Mouse (Mus musculus): ENCODE measurements around the gene Kat2b.
"Not testable (repeated sequence)": the region's sequence is repeated elsewhere in the genome, so short reads cannot be mapped to it uniquely, and the experiment has no call there.

The Kat2b gene

DNA sequence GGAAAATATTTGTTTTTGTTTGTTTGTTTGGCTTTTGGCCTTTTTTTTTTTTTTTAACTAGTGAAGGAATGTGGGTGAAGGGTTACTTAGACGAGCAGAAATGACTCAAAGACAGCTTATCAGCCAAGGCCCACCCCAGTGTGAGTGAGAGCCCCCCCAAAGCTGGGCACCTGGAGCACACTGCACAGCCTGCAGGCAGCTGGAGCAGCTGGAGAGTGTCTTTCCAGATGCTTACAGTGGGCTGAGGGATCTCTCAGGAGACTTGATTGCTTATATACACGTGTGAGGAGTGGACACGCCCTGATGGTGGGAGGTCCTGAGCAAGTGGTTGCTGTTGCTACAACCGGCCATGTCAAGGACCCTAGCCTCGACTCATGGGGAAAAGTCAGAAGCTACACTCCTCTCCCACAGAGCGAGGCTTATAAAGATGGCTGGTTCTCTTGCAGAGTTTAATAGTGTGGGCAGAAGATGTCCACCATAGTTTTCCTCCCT is 89.8 kb downstream of the Kat2b start:
- in situ Hi-C loops (cut with MboI, MseI) = no loop called here

DNA sequence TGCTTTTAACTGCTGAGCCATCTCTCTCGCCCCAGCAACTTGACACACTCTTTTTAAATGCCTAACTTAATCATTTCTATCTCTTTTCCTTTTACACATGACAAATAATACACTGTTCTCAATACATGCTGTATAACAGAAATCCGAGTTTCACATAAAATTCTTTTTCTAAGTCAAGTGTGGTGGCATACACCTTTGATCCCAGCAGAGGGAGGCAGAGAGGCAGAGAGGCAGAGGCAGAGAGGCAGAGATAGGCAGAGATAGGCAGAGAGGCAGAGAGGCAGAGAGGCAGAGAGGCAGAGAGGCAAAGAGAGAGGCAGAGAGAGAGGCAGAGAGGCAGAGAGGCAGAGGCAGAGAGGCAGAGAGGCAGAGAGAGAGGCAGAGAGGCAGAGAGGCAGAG is 90.7 kb downstream of the Kat2b start:
- in situ Hi-C loops (cut with MboI, MseI) = not testable (repeated sequence)

DNA sequence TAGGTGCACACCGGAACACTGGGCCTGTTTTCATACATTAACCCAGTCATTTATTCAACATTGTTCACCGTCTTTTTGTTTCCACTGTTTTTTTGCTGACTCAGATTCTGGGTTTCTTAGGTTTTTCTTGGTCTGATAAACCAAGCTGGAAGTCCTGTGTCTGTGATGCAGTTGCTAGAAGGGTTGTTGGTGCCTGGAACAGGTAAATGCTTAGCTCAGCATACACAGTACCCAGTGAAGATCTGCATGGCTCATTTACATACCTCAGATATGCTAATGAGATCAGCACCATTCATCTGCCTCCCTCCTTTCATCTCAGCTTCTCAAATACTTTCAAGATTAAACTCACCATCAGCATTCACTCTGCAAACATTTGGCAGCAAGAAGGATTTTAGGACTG is 92.0 kb downstream of the Kat2b start:
- in situ Hi-C loops (cut with MboI, MseI) = no loop called here

DNA sequence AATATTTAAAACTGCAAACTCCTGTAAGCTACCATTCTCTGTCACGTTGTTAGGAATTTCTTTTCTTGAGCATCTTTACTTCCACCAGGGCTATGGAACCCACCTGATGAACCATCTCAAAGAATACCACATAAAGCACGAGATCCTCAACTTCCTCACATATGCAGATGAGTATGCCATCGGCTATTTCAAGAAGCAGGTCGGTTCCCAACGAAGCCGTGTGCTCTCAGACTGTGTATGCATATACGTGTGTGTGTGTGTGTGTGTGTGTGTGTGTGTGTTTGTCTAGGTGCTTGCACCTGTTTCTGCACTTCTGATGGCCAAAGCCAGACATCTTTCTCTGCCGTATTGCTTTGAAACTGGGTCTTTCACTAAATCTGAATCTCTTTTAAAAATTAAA is 92.6 kb downstream of the Kat2b start:
- in situ Hi-C loops (cut with MboI, MseI) = no loop called here

DNA sequence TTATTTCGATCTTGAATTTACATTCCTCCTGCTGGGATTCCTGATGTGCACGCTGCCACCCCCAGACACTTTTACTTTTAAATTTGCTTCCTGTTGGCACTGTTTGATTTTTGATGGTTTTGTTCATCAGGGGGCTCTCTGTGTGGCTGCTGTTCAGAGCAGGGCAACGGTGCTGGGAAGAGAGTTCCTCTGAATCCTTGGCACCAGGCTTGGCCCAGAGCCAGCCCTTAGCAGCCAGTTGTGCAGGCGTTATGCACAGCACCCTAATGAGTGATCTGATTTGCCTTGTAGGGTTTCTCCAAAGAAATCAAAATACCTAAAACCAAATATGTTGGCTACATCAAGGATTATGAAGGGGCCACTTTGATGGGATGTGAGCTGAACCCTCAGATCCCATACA is 93.1 kb downstream of the Kat2b start:
- in situ Hi-C loops (cut with MboI, MseI) = no loop called here

DNA sequence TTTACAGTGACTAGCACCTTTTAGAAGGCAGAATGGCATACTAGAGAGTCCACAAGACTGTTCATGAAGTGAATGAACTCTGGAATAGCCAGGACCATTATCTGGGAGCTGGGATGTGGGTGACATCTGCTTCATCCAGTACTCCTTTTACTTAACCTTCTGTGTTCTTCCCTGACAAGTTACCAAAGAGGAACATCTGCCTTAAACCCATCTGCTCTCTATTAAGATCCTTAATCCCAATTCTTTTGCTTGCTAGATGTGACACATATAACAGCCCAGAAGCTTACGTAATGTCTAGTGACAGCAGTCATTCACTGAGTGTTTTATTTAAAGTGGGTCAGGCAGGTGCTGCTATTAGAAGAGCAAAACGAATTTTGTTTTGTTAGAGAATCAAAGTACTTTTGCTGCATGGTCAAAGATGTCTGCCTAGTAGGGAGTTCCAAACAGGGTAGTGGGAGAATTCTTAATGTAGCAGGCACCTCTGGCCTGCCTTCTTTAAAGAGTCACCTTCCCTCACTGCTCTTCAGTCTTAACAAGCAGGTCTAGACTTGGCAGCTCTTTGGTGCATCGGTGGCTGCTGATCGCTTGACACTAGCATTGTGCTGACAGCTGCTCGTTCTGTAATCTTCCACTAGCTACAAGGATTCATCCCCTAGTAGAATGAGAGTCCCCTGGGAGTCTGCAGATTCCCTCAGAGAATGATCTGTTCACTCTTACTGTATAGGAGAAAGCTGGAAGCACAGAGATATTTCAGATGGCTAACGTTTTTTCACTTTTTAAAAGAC is 94.6 kb downstream of the Kat2b start:
- in situ Hi-C loops (cut with MboI, MseI) = no loop called here

DNA sequence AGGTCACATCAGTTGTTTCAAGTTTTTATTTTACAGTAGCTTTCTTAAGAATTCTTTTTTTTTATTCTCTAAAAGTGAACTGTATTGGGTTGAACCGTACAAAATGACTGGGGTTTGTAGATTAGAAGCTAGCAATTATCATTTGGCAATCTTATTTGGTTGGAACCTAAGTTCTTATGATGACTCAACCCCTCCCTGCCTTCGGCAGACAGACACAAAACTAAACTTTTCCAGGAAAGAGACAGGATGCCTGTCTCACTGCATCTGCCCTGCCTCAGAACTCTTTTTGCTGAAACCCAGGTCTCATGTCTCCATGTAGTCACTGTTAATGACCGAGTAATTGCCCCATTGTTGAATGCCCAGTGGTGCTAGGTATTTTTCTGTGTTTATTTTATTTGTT is 97.6 kb downstream of the Kat2b start:
- in situ Hi-C loops (cut with MboI, MseI) = no loop called here

DNA sequence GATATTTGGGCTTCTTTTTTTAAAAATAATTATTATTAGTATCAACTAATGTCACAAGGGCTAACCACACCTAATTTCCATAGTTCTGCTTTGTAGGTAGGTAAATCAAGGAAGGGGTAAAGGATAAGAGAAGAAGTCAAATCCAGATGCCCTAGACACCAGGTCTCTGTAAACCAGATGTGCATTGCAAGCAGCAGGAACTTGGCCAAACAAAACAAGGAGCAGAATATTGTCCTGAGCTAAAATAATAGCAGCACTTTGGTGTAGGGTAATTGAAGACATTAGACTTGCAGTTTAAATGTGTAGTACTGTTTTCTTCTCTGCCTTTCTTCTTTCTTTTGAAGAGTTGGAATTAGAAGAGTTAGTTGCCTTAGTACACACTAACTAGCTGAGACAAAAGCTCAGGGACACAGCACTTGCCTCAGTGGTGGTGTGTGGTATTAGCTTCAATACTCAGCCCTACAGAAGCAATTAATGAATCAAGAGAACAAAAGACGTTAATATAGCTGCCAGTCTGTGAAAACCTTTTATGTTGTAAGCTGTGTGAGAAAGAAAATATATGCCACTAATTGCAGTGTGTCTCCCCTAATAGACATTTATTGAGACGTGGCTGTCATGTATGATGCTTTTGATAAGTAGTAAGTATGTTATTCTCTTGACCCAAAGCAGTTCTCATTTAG is 98.2 kb downstream of the Kat2b start:
- in situ Hi-C loops (cut with MboI, MseI) = no loop called here

DNA sequence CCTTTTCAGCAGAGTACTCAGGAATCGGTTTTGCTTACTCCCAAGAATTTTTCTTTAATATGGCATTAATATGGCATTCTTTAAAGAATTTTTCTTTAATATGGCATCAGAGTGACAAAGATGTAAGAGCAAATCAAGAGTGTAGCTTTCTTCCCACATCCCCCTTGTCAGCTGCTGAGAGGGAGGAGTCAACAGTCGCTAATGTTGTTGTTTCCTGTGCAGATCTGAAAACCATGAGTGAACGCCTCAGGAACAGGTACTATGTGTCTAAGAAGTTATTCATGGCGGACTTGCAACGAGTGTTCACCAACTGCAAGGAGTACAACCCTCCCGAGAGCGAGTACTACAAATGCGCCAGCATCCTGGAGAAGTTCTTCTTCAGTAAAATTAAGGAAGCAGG is 103.8 kb downstream of the Kat2b start:
- in situ Hi-C loops (cut with MboI, MseI) = loop anchor here in 1 of 2 experiments (10.0 kb wide), 1 partner anchor 1766 kb away; no protein-coding TSS in a partner anchor

DNA sequence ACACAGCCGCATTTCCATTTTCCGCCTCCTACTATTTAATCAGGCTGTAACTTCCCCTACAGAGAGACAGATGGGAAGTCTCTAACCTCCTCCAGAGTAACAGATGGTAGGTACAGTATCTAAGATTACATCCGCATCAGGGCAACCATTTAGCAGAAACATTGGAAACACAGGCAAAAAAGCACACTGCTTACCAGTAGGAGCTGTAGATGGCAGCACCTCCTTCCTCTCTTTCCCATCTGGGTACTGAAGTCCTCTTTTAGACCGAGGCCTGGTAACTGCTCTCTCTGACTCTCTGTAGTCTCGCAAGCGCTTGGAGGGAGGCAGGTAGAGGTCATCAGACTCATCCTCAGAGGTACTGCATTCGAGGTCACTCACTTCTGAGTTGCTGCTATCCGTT is 112.1 kb downstream of the Kat2b start:
- in situ Hi-C loops (cut with MboI, MseI) = loop anchor here (5.0 to 10.0 kb wide), 2 partner anchors 81 to 1774 kb away; no protein-coding TSS in a partner anchor

DNA sequence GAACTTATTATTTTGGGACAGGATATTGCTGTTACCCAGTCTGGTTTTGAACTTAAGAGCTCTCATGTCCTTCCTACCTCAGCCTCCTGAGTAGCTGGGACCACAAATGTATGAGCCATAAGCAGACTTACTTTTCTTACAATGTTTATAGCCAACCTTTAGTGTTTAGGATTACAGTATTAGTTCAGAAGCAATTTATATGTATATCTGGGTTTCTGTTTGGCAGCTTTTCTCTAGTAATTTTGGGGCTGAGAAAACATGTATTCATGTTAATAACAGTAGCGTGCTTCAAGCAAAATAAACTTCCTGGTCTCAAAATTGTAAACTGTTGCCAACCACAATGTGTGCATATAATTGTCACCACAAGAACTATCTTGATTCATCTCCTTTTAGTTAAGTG is 121.7 kb downstream of the Kat2b start:
- in situ Hi-C loops (cut with MboI, MseI) = loop anchor here (10.0 kb wide), 2 partner anchors 194 to 204 kb away; no protein-coding TSS in a partner anchor

DNA sequence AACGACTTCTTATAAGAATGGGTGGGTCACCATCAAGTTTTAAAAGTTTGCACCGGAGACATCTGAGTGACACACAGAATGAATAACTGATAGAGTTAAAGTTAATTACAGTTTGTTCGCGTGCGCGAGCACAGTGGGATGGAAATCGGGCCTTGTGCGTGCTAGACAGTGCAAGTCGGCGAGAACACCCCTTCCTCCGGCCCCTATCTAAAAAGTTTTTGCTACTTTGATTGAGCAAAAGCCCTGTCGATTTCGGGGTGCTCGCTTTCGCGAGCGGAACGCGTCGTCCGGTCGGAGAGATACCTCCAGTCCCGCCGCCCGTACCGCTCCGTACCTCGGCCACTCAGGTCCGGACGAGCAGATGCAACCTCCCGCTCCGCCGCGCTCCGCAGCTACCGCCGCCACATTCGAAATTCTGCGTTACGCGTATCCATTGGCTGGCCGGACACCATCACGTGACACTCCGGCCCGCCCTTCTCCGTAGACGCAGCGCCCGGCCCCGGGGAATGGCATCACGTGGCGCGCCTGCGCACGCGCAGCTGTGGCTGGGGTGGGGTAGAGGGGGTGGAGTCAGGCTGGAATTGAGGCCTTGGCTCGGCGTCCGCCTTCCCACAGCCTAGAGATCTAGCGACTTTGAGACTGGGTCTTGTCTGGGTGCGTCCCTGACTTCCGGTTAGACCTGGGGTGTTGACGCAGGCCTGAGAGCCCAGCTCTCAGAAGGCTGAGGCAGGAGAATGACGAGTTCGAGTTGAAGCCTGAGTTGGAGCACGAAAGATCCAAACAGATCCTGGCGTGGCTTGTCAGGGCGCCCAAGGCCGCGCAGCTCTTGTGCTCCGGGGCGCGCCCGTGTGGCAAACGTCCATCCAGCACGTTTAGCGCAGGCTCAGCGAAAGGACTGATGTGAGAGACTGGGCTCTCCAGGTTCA is 122.5 kb downstream of the Kat2b start, which contains the start of gene Sgo1:
TSS of gene Sgo1 (minus strand) at position 457 of the 926 bp plus-strand sequence.
- in situ Hi-C loops (cut with MboI, MseI) = loop anchor here (10.0 kb wide), 2 partner anchors 194 to 204 kb away; no protein-coding TSS in a partner anchor

DNA sequence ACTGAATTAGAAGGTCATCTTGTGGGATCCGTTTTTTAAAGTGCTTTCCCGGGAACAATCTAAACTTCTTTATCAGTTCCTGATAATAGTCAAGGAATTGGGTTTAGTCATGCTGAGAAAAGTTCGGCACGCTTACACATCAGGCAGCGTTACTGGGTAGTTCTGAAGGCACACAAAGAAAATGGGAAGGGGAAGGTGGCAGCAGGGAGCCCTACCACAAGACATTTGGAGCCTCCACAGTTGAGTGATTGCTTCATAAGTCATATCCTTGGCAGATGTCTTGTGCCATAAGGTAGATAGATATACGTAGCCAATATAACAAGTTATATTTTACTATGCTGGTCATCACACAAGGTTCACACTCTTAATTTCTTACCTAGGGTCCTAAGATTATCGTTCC is 123.3 kb downstream of the Kat2b start:
- in situ Hi-C loops (cut with MboI, MseI) = loop anchor here (10.0 kb wide), 3 partner anchors 175 to 205 kb away; no protein-coding TSS in a partner anchor

DNA sequence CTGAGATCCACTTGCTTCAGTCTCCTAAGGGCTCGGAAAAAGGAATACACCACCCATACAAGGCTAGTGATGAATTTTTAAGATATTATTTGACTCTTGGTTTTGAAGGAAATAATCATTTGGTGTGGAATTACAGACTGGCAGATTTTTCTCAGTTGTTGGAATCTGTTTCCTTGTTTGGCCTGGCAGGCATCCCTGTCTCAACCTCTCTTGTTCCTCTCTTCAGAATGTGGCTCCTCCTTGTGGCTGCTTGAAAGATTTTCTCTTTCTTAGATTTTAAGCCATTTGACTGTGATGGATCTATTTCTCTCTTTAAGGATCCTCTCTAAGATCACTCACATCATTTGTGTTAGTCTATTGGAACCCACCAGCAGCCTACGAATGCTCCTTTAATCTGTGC is 127.4 kb downstream of the Kat2b start:
- in situ Hi-C loops (cut with MboI, MseI) = loop anchor here in 1 of 2 experiments (10.0 kb wide), 1 partner anchor 179 kb away; no protein-coding TSS in a partner anchor

DNA sequence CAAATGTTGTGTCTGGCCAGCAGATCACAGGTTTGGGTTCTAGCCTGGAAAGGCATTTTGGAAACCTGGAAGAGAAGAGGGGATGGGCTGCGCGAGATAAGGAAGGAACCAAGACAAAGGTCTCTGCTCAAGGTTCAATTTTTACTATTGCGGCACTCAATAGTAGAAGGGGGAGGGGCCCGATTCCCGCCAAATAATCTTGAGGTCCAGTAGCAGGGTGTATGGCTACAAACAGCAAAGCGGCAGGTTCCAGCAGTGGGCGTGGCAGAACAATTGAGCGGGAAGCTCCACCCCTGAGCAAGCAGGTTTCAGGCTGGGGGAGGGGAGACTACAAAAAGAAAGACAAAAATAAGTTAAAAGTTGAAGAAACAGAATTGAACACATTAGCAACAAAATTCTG is 130.9 kb downstream of the Kat2b start:
- in situ Hi-C loops (cut with MboI, MseI) = loop anchor here in 1 of 2 experiments (10.0 kb wide), 1 partner anchor 183 kb away; no protein-coding TSS in a partner anchor

DNA sequence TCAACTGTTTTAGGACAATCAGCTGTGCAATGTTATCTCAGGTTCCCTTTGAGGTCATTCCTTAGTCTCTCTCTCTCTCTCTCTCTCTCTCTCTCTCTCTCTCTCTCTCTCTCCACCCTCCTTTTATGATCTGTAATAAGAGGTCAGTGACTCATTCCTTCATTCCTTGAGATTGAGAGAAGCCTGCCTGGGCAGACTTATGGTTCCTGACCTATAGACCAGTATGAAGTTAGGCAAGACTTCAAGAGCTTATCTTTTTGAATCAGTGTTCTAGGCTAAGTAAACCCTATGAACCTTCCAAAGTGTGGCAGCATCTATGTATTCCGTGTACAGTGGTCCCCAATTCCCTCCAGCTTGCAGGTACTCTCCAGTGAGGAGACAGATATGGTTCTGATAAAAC is 147.8 kb downstream of the Kat2b start:
- in situ Hi-C loops (cut with MboI, MseI) = no loop called here

DNA sequence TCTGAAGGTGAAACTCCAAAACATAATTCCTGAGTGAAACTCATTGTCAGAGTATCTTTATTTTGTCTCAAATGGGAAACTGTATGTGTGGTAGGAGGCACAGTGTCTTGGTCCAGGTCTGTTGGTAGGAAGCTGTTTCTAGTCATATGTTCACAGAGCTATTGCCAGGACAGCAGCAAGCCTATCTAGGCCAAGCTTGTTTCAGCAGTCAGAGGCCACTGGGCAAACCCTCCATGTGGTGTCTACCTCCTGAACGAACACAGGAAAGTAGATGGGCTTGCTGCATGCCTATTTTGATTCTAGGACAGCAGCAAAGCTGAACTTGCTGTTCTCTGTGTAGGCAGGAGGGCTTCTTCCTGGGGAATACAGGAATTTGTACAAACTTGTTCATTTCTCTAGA is 148.5 kb downstream of the Kat2b start:
- in situ Hi-C loops (cut with MboI, MseI) = not testable (repeated sequence)

DNA sequence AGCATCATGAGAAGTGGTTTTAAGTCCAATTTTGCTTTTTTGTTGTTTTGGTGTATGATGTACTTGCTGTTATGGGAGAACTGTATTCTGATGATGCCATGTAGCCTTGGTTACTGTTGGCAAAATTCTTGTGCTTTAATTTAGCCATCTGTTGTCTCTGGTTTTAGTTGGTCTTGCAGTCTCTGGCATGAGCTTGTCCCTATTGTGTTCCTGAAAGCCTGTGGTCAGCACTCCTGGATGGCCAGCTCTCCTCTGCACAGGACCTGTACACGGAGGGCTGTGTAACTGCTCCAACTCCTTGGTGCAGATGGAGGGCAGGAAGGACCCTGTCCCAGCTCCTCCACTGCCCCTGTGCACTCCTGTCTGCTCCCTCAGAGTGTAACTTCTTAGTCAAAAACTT is 151.8 kb downstream of the Kat2b start:
- in situ Hi-C loops (cut with MboI, MseI) = no loop called here

DNA sequence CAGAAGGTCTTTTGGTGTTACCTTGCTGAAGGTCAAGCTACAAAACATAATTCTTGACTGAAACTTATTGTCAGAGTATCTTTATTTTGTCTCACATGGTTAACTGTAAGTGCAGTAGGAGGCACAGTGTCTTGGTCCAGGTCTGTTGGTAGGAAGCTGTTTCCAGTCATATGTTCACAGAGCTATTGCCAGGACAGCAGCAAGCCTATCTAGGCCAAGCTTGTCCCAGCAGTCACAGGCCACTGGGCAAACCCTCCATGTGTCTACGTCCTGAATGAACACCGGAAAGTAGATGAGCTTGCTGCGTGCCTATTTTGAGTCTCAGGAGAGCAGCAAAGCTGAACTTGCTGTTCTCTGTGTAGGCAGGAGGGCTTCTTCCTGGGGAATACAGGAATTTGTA is 152.3 kb downstream of the Kat2b start:
- in situ Hi-C loops (cut with MboI, MseI) = not testable (repeated sequence)

Measured in T-helper 17 cell (primary cell).